In genomic region chr9:13533076-13533707, GRCm38 (mm10) we compare ENCODE assay signal across 11 mouse cellular contexts.
A peak's percentile ranks its signal among the peaks of the same experiment; 100 is the strongest.
DNase-seq lines count a peak whose midpoint lies in the region; ATAC-seq and TF ChIP-seq lines count a peak whose summit lies in the region.
"Had no signal": no experiment of that assay in that cellular context is flagged by ENCODE, and none has a peak within 500 bp of the region (broad histone marks: within the 10 kb centered on the region; RNA-seq: fewer than 3 reads in every experiment).

No protein-coding gene starts in this region.

- TF ChIP-seq CTCF in Patski (IDR thresholded peaks at IDR 0.05), result no peak

- 69% methylated on average over 11 of the region's 11 CpGs for WGBS in heart, embryonic 14.5 days
- WGBS in kidney, embryonic 14.5 days, result 62% methylated on average over 11 of the region's 11 CpGs

- CTCF ChIA-PET in Patski (lab: Charles Lee), result interaction anchor here (0.6 to 1.0 kb wide), 3 partner anchors 14 to 290 kb away, joined by 3 read pairs; no protein-coding TSS in a partner anchor

- peaks cover 3% of the 10 kb centered on the region; the same call in 1 of the 2 replicates for H3K9me3 ChIP-seq in heart, embryonic 14.5 days (ENCODE audit: control insufficient read depth, low read length)
- peaks cover 9% of the 10 kb centered on the region for H3K9me3 ChIP-seq in kidney, embryonic 14.5 days (ENCODE audit: control insufficient read depth, low read length)
- H3K9me3 ChIP-seq: forebrain, embryonic 15.5 days had no signal

- POLR2A ChIA-PET in Patski (lab: Charles Lee), result no interaction called here

- H3K9ac ChIP-seq in heart, embryonic 14.5 days (ENCODE audit: low read length), result no peak overlapping the region
- no peak overlapping the region for H3K9ac ChIP-seq in kidney, embryonic 14.5 days (ENCODE audit: low read depth, low read length)
- H3K9ac ChIP-seq: embryonic facial prominence, embryonic 15.5 days; forebrain, embryonic 15.5 days had no signal

- H3K4me1 ChIP-seq in heart, embryonic 14.5 days (ENCODE audit: control insufficient read depth in 2 of 2, insufficient read depth in 2 of 2, low read length in 2 of 2), result peaks cover 7 to 23% of the 10 kb centered on the region in 2 experiments
- H3K4me1 ChIP-seq in kidney, embryonic 14.5 days (ENCODE audit: control insufficient read depth, insufficient read depth, low read length), result peaks cover 35% of the 10 kb centered on the region

- no peaks in the 10 kb centered on the region for H3K27me3 ChIP-seq in heart, embryonic 14.5 days (ENCODE audit: control insufficient read depth, insufficient read depth, low read length)
- no peaks in the 10 kb centered on the region for H3K27me3 ChIP-seq in kidney, embryonic 14.5 days (ENCODE audit: control insufficient read depth, insufficient read depth, low read length)
- no peaks in the 10 kb centered on the region for H3K27me3 ChIP-seq in Patski
- H3K27me3 ChIP-seq: embryonic facial prominence, embryonic 15.5 days; forebrain, embryonic 15.5 days had no signal

- in situ Hi-C loops in Patski (cut with MboI; ENCODE audit: low pct_unique_long_range_greater_than_20kb), result no loop called here

- no peak for ATAC-seq in heart, embryonic 14.5 days (ENCODE audit: insufficient number of reproducible peaks, insufficient read depth, low FRiP score, low read depth)
- ATAC-seq in kidney, embryonic 14.5 days (ENCODE audit: low FRiP score, low TSS enrichment), result no peak
- peak; percentile 90 for ATAC-seq in Patski

- no peak overlapping the region for H3K4me2 ChIP-seq in heart, embryonic 14.5 days (ENCODE audit: low read length)
- no peak overlapping the region for H3K4me2 ChIP-seq in kidney, embryonic 14.5 days (replicated peaks; ENCODE audit: low read depth, low read length)
- H3K4me2 ChIP-seq: embryonic facial prominence, embryonic 15.5 days; forebrain, embryonic 15.5 days had no signal

- DNase-seq in heart, adult 9 months (ENCODE audit: low spot score in 2 of 2), result no peak
- DNase-seq in kidney, postnatal 10 days, result peak; percentile 38
- no peak for DNase-seq in Patski (ENCODE audit: low read depth, low spot score)
- DNase-seq in adrenal gland, postnatal 14 days, result peak; percentile 48
- DNase-seq in spleen, postnatal 4 days (ENCODE audit: low spot score in 2 of 2), result no peak
- DNase-seq: lung, adult 18-20 months had no signal

- peak overlapping the region; percentile 17 to 41; a peak in 2 of 4 replicates for H3K27ac ChIP-seq in heart, embryonic 14.5 days (replicated peaks in 1 of 2; ENCODE audit: control insufficient read depth in 1 of 2, insufficient read depth in 1 of 2, low read depth in 2 of 2, low read length in 2 of 2)
- H3K27ac ChIP-seq in kidney, embryonic 14.5 days (ENCODE audit: low read depth, low read length), result no peak overlapping the region
- H3K27ac ChIP-seq: embryonic facial prominence, embryonic 15.5 days; forebrain, embryonic 15.5 days; macrophage had no signal

- H3K36me3 ChIP-seq in heart, embryonic 14.5 days (ENCODE audit: control insufficient read depth, insufficient read depth, low read length), result no peaks in the 10 kb centered on the region
- no peaks in the 10 kb centered on the region for H3K36me3 ChIP-seq in kidney, embryonic 14.5 days (ENCODE audit: control insufficient read depth, insufficient read depth, low read length)
- H3K36me3 ChIP-seq: forebrain, embryonic 15.5 days had no signal

- no peak overlapping the region for H3K4me3 ChIP-seq in heart, embryonic 14.5 days (ENCODE audit: control insufficient read depth in 1 of 2, insufficient read depth in 1 of 2, low read depth in 1 of 2, low read length in 2 of 2)
- H3K4me3 ChIP-seq in kidney, embryonic 14.5 days (ENCODE audit: low read length), result no peak overlapping the region
- H3K4me3 ChIP-seq: embryonic facial prominence, embryonic 15.5 days; forebrain, embryonic 15.5 days had no signal

Comparison
In these comparisons a context has a peak if more than half of its experiments do, and no peak if none do; other contexts are left out.
1. DNase-seq: peak in kidney, postnatal 10 days (single experiment) and adrenal gland, postnatal 14 days (single experiment); none in heart, adult 9 months (0 of 2), Patski (single experiment) and spleen, postnatal 4 days (0 of 2).